Mouse (Mus musculus) G1E (cell line): ENCODE data around the gene Gabarapl1. TPM values are rescaled to one million over a fixed set of nuclear protein-coding genes. Genes with fewer than 3 reads are reported as not detected.

Experiments used
- polyA plus RNA-seq: library from polyadenylated mRNA; stranded (reverse); fragments of >175 nt; gene quantifications from 2 replicates; pipeline ENCODE4 v1.2.3, GENCODE M21; 2012
- total RNA-seq, 2 experiments: library from RNA; stranded (forward) in 1 of 2; stranded (reverse) in 1 of 2; fragments of 200-1000 nt in 1 of 2; fragments of >200 nt in 1 of 2; fragmentation: Nextera tagmentation in 1 of 2; gene quantifications; 2 replicates each; pipeline ENCODE4 v1.2.3; 2014 to 2017

The Gabarapl1 gene
- total and polyA plus RNA-seq, 3 experiments: 17.6 to 55.4 (median 51.7) TPM

Other genes with a start within 250 kb of the Gabarapl1 start
- not detected in 2 replicates for gene 4922502D21Rik, start 201.4 kb upstream of the Gabarapl1 start, total RNA-seq (2014; fragmentation: Nextera tagmentation)
- gene 4922502D21Rik, start 201.4 kb upstream of the Gabarapl1 start, total RNA-seq (2017): not detected in 2 replicates
- not detected in 2 replicates for gene 4922502D21Rik, start 201.4 kb upstream of the Gabarapl1 start, polyA plus RNA-seq
- not detected in 2 replicates for gene Clec12a, start 190.5 kb upstream of the Gabarapl1 start, total RNA-seq (2014; fragmentation: Nextera tagmentation)
- 0.11 and 0.17 TPM in 2 replicates for gene Clec12a, start 190.5 kb upstream of the Gabarapl1 start, total RNA-seq (2017)
- gene Clec12a, start 190.5 kb upstream of the Gabarapl1 start, polyA plus RNA-seq: not detected in 2 replicates
- not detected in 2 replicates for gene Clec12b, start 147.3 kb upstream of the Gabarapl1 start, total RNA-seq (2014; fragmentation: Nextera tagmentation)
- 0.11 TPM in 1 of 2 replicates, not detected in the other for gene Clec12b, start 147.3 kb upstream of the Gabarapl1 start, total RNA-seq (2017)
- not detected in 2 replicates for gene Clec12b, start 147.3 kb upstream of the Gabarapl1 start, polyA plus RNA-seq
- not detected in 2 replicates for gene Clec1b, start 135.9 kb upstream of the Gabarapl1 start, total RNA-seq (2014; fragmentation: Nextera tagmentation)
- gene Clec1b, start 135.9 kb upstream of the Gabarapl1 start, total RNA-seq (2017): 0.22 TPM in 1 of 2 replicates, not detected in the other
- gene Clec1b, start 135.9 kb upstream of the Gabarapl1 start, polyA plus RNA-seq: not detected in 2 replicates
- gene Clec9a, start 124.3 kb upstream of the Gabarapl1 start, total RNA-seq (2014; fragmentation: Nextera tagmentation): not detected in 2 replicates
- 0.06 and 0.11 TPM in 2 replicates for gene Clec9a, start 124.3 kb upstream of the Gabarapl1 start, total RNA-seq (2017)
- not detected in 2 replicates for gene Clec9a, start 124.3 kb upstream of the Gabarapl1 start, polyA plus RNA-seq
- gene Clec1a, start 81.2 kb upstream of the Gabarapl1 start, total RNA-seq (2014; fragmentation: Nextera tagmentation): not detected in 2 replicates
- gene Clec1a, start 81.2 kb upstream of the Gabarapl1 start, total RNA-seq (2017): under 0.01 and 0.05 TPM in 2 replicates
- not detected in 2 replicates for gene Clec1a, start 81.2 kb upstream of the Gabarapl1 start, polyA plus RNA-seq
- not detected in 2 replicates for gene Olr1, start 26.0 kb upstream of the Gabarapl1 start, total RNA-seq (2014; fragmentation: Nextera tagmentation)
- gene Olr1, start 26.0 kb upstream of the Gabarapl1 start, total RNA-seq (2017): 0.58 and 1.4 TPM in 2 replicates
- gene Olr1, start 26.0 kb upstream of the Gabarapl1 start, polyA plus RNA-seq: not detected in 2 replicates
- not detected in 2 replicates for gene Tmem52b, start 20.6 kb upstream of the Gabarapl1 start, total RNA-seq (2014; fragmentation: Nextera tagmentation)
- gene Tmem52b, start 20.6 kb upstream of the Gabarapl1 start, total RNA-seq (2017): 0.05 and 0.12 TPM in 2 replicates
- not detected in 2 replicates for gene Tmem52b, start 20.6 kb upstream of the Gabarapl1 start, polyA plus RNA-seq
- gene Klre1, start 44.7 kb downstream of the Gabarapl1 start, total RNA-seq (2014; fragmentation: Nextera tagmentation): not detected in 2 replicates
- 0.12 and 0.16 TPM in 2 replicates for gene Klre1, start 44.7 kb downstream of the Gabarapl1 start, total RNA-seq (2017)
- gene Klre1, start 44.7 kb downstream of the Gabarapl1 start, polyA plus RNA-seq: not detected in 2 replicates
- gene Klrd1, start 58.6 kb downstream of the Gabarapl1 start, total RNA-seq (2014; fragmentation: Nextera tagmentation): not detected in 2 replicates
- not detected in 2 replicates for gene Klrd1, start 58.6 kb downstream of the Gabarapl1 start, total RNA-seq (2017)
- not detected in 2 replicates for gene Klrd1, start 58.6 kb downstream of the Gabarapl1 start, polyA plus RNA-seq
- not detected in 2 replicates for gene Klrk1, start 90.7 kb downstream of the Gabarapl1 start, total RNA-seq (2014; fragmentation: Nextera tagmentation)
- 0.12 and 0.38 TPM in 2 replicates for gene Klrk1, start 90.7 kb downstream of the Gabarapl1 start, total RNA-seq (2017)
- gene Klrk1, start 90.7 kb downstream of the Gabarapl1 start, polyA plus RNA-seq: not detected in 2 replicates
- gene Klrc3, start 110.2 kb downstream of the Gabarapl1 start, total RNA-seq (2014; fragmentation: Nextera tagmentation): not detected in 2 replicates
- 0.27 TPM in 1 of 2 replicates, not detected in the other for gene Klrc3, start 110.2 kb downstream of the Gabarapl1 start, total RNA-seq (2017)
- not detected in 2 replicates for gene Klrc3, start 110.2 kb downstream of the Gabarapl1 start, polyA plus RNA-seq
- not detected in 2 replicates for gene Klrc2, start 127.5 kb downstream of the Gabarapl1 start, total RNA-seq (2014; fragmentation: Nextera tagmentation)
- 0.11 and 0.29 TPM in 2 replicates for gene Klrc2, start 127.5 kb downstream of the Gabarapl1 start, total RNA-seq (2017)
- not detected in 2 replicates for gene Klrc2, start 127.5 kb downstream of the Gabarapl1 start, polyA plus RNA-seq
- not detected in 2 replicates for gene Klrc1, start 145.8 kb downstream of the Gabarapl1 start, total RNA-seq (2014; fragmentation: Nextera tagmentation)
- gene Klrc1, start 145.8 kb downstream of the Gabarapl1 start, total RNA-seq (2017): not detected in 2 replicates
- not detected in 2 replicates for gene Klrc1, start 145.8 kb downstream of the Gabarapl1 start, polyA plus RNA-seq
- not detected in 2 replicates for gene Klri1, start 184.0 kb downstream of the Gabarapl1 start, total RNA-seq (2014; fragmentation: Nextera tagmentation)
- not detected in 2 replicates for gene Klri1, start 184.0 kb downstream of the Gabarapl1 start, total RNA-seq (2017)
- gene Klri1, start 184.0 kb downstream of the Gabarapl1 start, polyA plus RNA-seq: not detected in 2 replicates
- not detected in 2 replicates for gene Klri2, start 207.3 kb downstream of the Gabarapl1 start, total RNA-seq (2014; fragmentation: Nextera tagmentation)
- gene Klri2, start 207.3 kb downstream of the Gabarapl1 start, total RNA-seq (2017): 0.06 and 0.16 TPM in 2 replicates
- gene Klri2, start 207.3 kb downstream of the Gabarapl1 start, polyA plus RNA-seq: not detected in 2 replicates